Mouse (Mus musculus) stomach, postnatal 0 days (tissue): Measurements from ENCODE around the gene Snapin. TPM values are rescaled to one million over a fixed set of nuclear protein-coding genes. Genes with fewer than 3 reads are reported as not detected.

Experiments
- ATAC-seq: fragments of 200-750 bp; cut with Nextera tagmentation; 2 replicates; pipeline ENCODE4 v1.8.0; 2017; ENCODE audit not compliant: low FRiP score, low TSS enrichment
- DNase-seq: peaks from one replicate; pipeline ENCODE4 v3.0.0-alpha.2; 2016; ENCODE audit warnings: low spot score
- H3K27ac ChIP-seq: fragments of 300-500 bp; sonication (generic); replicated peaks from 2 replicates; pipeline ENCODE4 v1.5.1; 2014; ENCODE audit warnings: mild to moderate bottlenecking, control low read depth
- H3K27me3 ChIP-seq: fragments of 300-500 bp; sonication (generic); 2 replicates; pipeline ENCODE4 v1.6.1; 2014; ENCODE audit warnings: low read length; ENCODE audit not compliant: control insufficient read depth, insufficient read depth
- H3K36me3 ChIP-seq: fragments of 300-500 bp; sonication (generic); 2 replicates; pipeline ENCODE4 v1.6.1; 2014; ENCODE audit warnings: low read length, mixed read lengths; ENCODE audit not compliant: control insufficient read depth, insufficient read depth
- H3K4me1 ChIP-seq: fragments of 300-500 bp; sonication (generic); replicated peaks from 2 replicates; pipeline ENCODE4 v1.6.1; 2014; ENCODE audit warnings: antibody characterized with exemption; ENCODE audit not compliant: control insufficient read depth, insufficient read depth
- H3K4me2 ChIP-seq: fragments of 300-500 bp; sonication (generic); replicated peaks from 2 replicates; pipeline ENCODE4 v1.6.1; 2014; ENCODE audit warnings: low read depth, mild to moderate bottlenecking, control low read depth, moderate library complexity
- H3K4me3 ChIP-seq: fragments of 300-500 bp; sonication (generic); 2 replicates; pipeline ENCODE4 v1.5.1; 2014; ENCODE audit warnings: low read depth, low read length, control low read depth
- H3K9ac ChIP-seq: fragments of 300-500 bp; sonication (generic); 2 replicates; pipeline ENCODE4 v1.6.1; 2014; ENCODE audit warnings: mild to moderate bottlenecking, low read length, control low read depth, mixed read lengths
- H3K9me3 ChIP-seq: fragments of 300-500 bp; sonication (generic); 2 replicates; pipeline ENCODE4 v1.6.1; 2016; ENCODE audit warnings: low read length; ENCODE audit not compliant: control insufficient read depth
- CTCF ChIP-seq: IDR thresholded peaks from 2 replicates; pipeline ENCODE4 v1.5.1; 2016; ENCODE audit warnings: antibody characterized with exemption, low read depth, mild to moderate bottlenecking, moderate library complexity
- EP300 ChIP-seq: optimal IDR thresholded peaks from 2 replicates; pipeline ENCODE3; 2016; ENCODE audit warnings: antibody characterized with exemption
- WGBS: fragments of 180-500 bp; shearing (Covaris S2); extraction: QIAGEN DNeasy Blood & Tissue Kit; methylation state at CpG from one replicate; pipeline ENCODE4 v1.1.7; 2014; 5-methylcytosine and 5-hydroxymethylcytosine counted together
- polyA plus RNA-seq: library from polyadenylated mRNA; unstranded; fragments of >200 nt; fragmentation: Nextera tagmentation; extraction: Ambion mirVana; gene quantifications from 2 replicates; pipeline ENCODE4 v1.2.1, GENCODE M21; 2015

Snapin gene
- polyA plus RNA-seq, 1 experiment from 2014 or later: 63.4 TPM

- H3K36me3 ChIP-seq: peaks cover 12% of the 10 kb centered on the region
Measured at GRCm38 (mm10) chr3:90503444-90503843, 12.6 kb upstream of the Snapin start.

GRCm38 (mm10) chr3:90497597-90497996, 6.8 kb upstream of the Snapin start:
- TF ChIP-seq EP300 (no peak), CTCF (no peak)
- no peak overlapping the region for H3K27ac ChIP-seq
- H3K9ac ChIP-seq: no peak overlapping the region
- no peak for DNase-seq
- H3K9me3 ChIP-seq: no peaks in the 10 kb centered on the region
- no peak for ATAC-seq
- H3K4me2 ChIP-seq: no peak overlapping the region
- no peak overlapping the region for H3K4me3 ChIP-seq
- peaks cover 22% of the 10 kb centered on the region; the same call in 1 of the 2 replicates for H3K36me3 ChIP-seq
- no peaks in the 10 kb centered on the region for H3K27me3 ChIP-seq
- no peaks in the 10 kb centered on the region for H3K4me1 ChIP-seq

More at GRCm38 (mm10) chr3:90503444-90503843, 12.6 kb upstream of the Snapin start:
- no peaks in the 10 kb centered on the region for H3K9me3 ChIP-seq
- H3K4me2 ChIP-seq: no peak overlapping the region
- no peak overlapping the region for H3K9ac ChIP-seq
- ATAC-seq (peak; percentile 91), DNase-seq (no peak)
- H3K27me3 ChIP-seq: no peaks in the 10 kb centered on the region
- no peak overlapping the region for H3K4me3 ChIP-seq
- H3K27ac ChIP-seq: peak overlapping the region; percentile 56; the same call in 1 of the 2 replicates
- WGBS: 49% methylated on average over 4 of the region's 4 CpGs
- TF ChIP-seq CTCF (no peak), EP300 (no peak)
- H3K4me1 ChIP-seq: peaks cover 4% of the 10 kb centered on the region; the same call in 1 of the 2 replicates

GRCm38 (mm10) chr3:90495850-90496525, 5.2 kb upstream of the Snapin start:
- H3K27ac ChIP-seq: 0 out of 2 replicates have a peak overlapping the region, but pooled peaks have one; percentile 9
- ATAC-seq: no peak
- H3K9ac ChIP-seq: no peak overlapping the region
- peaks cover 15% of the 10 kb centered on the region; the same call in 1 of the 2 replicates for H3K36me3 ChIP-seq
- no peak overlapping the region for H3K4me2 ChIP-seq
- H3K27me3 ChIP-seq: no peaks in the 10 kb centered on the region
- H3K4me3 ChIP-seq: no peak overlapping the region
- no peaks in the 10 kb centered on the region for H3K9me3 ChIP-seq
- no peaks in the 10 kb centered on the region for H3K4me1 ChIP-seq
- 87% methylated on average over 7 of the region's 7 CpGs for WGBS
- TF ChIP-seq EP300 (no peak), CTCF (no peak)
- no peak for DNase-seq

- ATAC-seq (no peak), DNase-seq (no peak)
- Histone ChIP-seq H3K4me3 (no peak overlapping the region), H3K27me3 (no peaks in the 10 kb centered on the region), H3K4me1 (no peaks in the 10 kb centered on the region; the same call in 1 of the 2 replicates), H3K9ac (no peak overlapping the region), H3K27ac (no peak overlapping the region), H3K9me3 (no peaks in the 10 kb centered on the region), H3K4me2 (no peak overlapping the region), H3K36me3 (peaks cover 14% of the 10 kb centered on the region; the same call in 1 of the 2 replicates)
- TF ChIP-seq EP300: no peak
- TF ChIP-seq CTCF: no peak
- whole genome bisulfite sequencing: 40% methylated on average over 4 of the region's 4 CpGs
Measured at GRCm38 (mm10) chr3:90493831-90494540, 3.2 kb upstream of the Snapin start.

- no peak for DNase-seq
- no peak for TF ChIP-seq EP300
- TF ChIP-seq CTCF: peak; percentile 63
- no peak overlapping the region for H3K27ac ChIP-seq
- H3K4me3 ChIP-seq: no peak overlapping the region
- no peak overlapping the region for H3K4me2 ChIP-seq
- H3K9me3 ChIP-seq: no peaks in the 10 kb centered on the region
- H3K9ac ChIP-seq: no peak overlapping the region
- no peaks in the 10 kb centered on the region; the same call in 1 of the 2 replicates for H3K4me1 ChIP-seq
- 38% methylated on average over 2 of the region's 2 CpGs for WGBS
- peaks cover 2% of the 10 kb centered on the region; the same call in 1 of the 2 replicates for H3K36me3 ChIP-seq
- ATAC-seq: peak; percentile 27; the same call in 1 of the 2 replicates
- no peaks in the 10 kb centered on the region for H3K27me3 ChIP-seq
Measured at GRCm38 (mm10) chr3:90491350-90491749, 517 bp upstream of the Snapin start.
